Mouse (Mus musculus) lung, postnatal 0 days (tissue): ENCODE data around the gene Ccdc127. TPM values are rescaled to one million over a fixed set of nuclear protein-coding genes. Genes with fewer than 3 reads are reported as not detected.

ENCODE experiments used
- ATAC-seq: fragments of 200-750 bp; cut with Nextera tagmentation; 2 replicates; pipeline ENCODE4 v1.8.0; 2017; ENCODE audit warnings: moderate library complexity
- DNase-seq: peaks from one replicate; pipeline ENCODE4 v3.0.0-alpha.2; 2016; ENCODE audit warnings: low spot score
- H3K27ac ChIP-seq: fragments of 300-500 bp; sonication (generic); 2 replicates; pipeline ENCODE4 v1.5.1; 2014; ENCODE audit warnings: antibody characterized with exemption, mild to moderate bottlenecking, low read length, mixed read lengths
- H3K27me3 ChIP-seq: fragments of 300-500 bp; sonication (generic); replicated peaks from 2 replicates; pipeline ENCODE4 v1.6.1; 2014; ENCODE audit warnings: low read length, mixed read lengths; ENCODE audit not compliant: insufficient read depth
- H3K36me3 ChIP-seq: fragments of 300-500 bp; sonication (generic); 2 replicates; pipeline ENCODE4 v1.6.1; 2014; ENCODE audit warnings: low read length, mixed read lengths; ENCODE audit not compliant: insufficient read depth
- H3K4me1 ChIP-seq: fragments of 300-500 bp; sonication (generic); 2 replicates; pipeline ENCODE4 v1.6.1; 2014; ENCODE audit warnings: antibody characterized with exemption, low read depth, low read length, mixed read lengths; ENCODE audit not compliant: insufficient read depth
- H3K4me2 ChIP-seq: fragments of 300-500 bp; sonication (generic); replicated peaks from 2 replicates; pipeline ENCODE4 v1.6.1; 2014; ENCODE audit warnings: low read depth, mild to moderate bottlenecking, low read length, moderate library complexity, mixed read lengths
- H3K4me3 ChIP-seq: fragments of 300-500 bp; sonication (generic); 2 replicates; pipeline ENCODE4 v1.5.1; 2014; ENCODE audit warnings: low read depth, low read length
- H3K9ac ChIP-seq: fragments of 300-500 bp; sonication (generic); replicated peaks from 2 replicates; pipeline ENCODE4 v1.6.1; 2014; ENCODE audit warnings: low read depth, mild to moderate bottlenecking
- H3K9me3 ChIP-seq: fragments of 300-500 bp; sonication (generic); 2 replicates; pipeline ENCODE4 v1.6.1; 2016; ENCODE audit warnings: low read length, mixed read lengths
- CTCF ChIP-seq: IDR thresholded peaks from 2 replicates; pipeline ENCODE4 v1.5.1; 2016; ENCODE audit warnings: antibody characterized with exemption, mild to moderate bottlenecking
- EP300 ChIP-seq: IDR thresholded peaks from 2 replicates; pipeline ENCODE4 v1.6.1; 2016; ENCODE audit warnings: antibody characterized with exemption, mild to moderate bottlenecking, control low read depth
- WGBS: fragments of 180-500 bp; shearing (Covaris S2); extraction: QIAGEN DNeasy Blood & Tissue Kit; methylation state at CpG from one replicate; pipeline ENCODE4 v1.1.7; 2014; 5-methylcytosine and 5-hydroxymethylcytosine counted together
- polyA plus RNA-seq: library from polyadenylated mRNA; unstranded; fragments of >200 nt; fragmentation: Nextera tagmentation; extraction: Ambion mirVana; gene quantifications from 2 replicates; pipeline ENCODE4 v1.2.1, GENCODE M21; 2015

Gene Ccdc127
- polyA plus RNA-seq, 1 experiment from 2014 or later = 26.0 TPM

DNA sequence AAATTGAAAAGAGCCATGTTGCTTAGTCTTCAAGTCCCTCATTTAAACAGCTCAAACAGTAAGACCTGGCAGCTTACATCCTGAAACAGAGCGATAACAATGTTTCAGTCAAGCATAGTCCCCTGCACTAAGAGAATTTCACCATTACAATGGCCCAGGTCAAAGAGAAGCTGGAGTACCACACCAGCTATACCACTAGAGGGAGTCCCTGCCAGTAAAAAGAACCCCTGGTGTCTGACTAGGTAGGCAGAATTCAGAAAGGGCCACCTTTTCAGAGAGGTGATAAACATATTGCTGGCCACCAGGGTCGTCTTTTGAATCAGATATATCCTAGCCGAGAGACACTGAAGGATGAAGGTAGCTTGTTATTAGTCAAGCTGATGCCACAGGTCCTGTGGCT lies 9.1 kb upstream of the Ccdc127 start:
- H3K27ac ChIP-seq = no peak overlapping the region
- ATAC-seq (peak; percentile 62), DNase-seq (peak; percentile 75)
- no peaks in the 10 kb centered on the region for H3K27me3 ChIP-seq
- no peak overlapping the region for H3K4me2 ChIP-seq
- H3K4me3 ChIP-seq = no peak overlapping the region
- WGBS = 49% methylated on average over 3 of the region's 3 CpGs
- no peaks in the 10 kb centered on the region for H3K9me3 ChIP-seq
- no peak overlapping the region for H3K9ac ChIP-seq
- no peaks in the 10 kb centered on the region for H3K4me1 ChIP-seq
- TF ChIP-seq EP300 (no peak), CTCF (peak; percentile 80)
- peaks cover 39% of the 10 kb centered on the region for H3K36me3 ChIP-seq

DNA sequence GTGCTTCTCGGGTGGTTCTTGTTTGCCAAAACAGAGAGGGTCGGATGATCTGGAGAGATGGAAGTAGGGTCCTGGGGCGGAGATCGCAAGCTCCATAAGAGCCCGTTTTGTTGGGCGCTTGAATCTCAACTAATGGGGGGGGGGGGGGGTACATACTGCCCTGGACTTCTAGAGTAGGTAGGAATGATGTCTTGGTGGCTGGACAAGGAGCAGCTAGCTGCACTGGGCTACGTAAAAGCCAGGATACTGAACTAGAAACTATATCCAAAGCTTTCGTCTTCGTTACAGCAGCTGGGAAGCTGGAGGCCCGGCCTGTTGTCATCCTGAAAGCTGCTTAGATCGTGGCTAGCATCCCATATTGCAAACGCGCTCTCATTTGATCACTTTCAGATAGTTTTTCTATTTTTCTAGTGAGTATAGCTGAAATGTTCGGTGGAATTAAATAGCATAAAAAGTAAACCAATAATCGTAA lies 362 bp downstream of the Ccdc127 start:
- DNase-seq (no peak), ATAC-seq (peak; percentile 51)
- H3K27me3 ChIP-seq = no peaks in the 10 kb centered on the region
- under 1% methylated on average over 15 of the region's 15 CpGs for WGBS
- peaks cover 5% of the 10 kb centered on the region; the same call in 1 of the 2 replicates for H3K4me1 ChIP-seq
- H3K4me3 ChIP-seq = peak overlapping the region; percentile 71
- H3K4me2 ChIP-seq = peak overlapping the region; percentile 53
- H3K9me3 ChIP-seq = no peaks in the 10 kb centered on the region
- H3K9ac ChIP-seq = peak overlapping the region; percentile 85
- H3K27ac ChIP-seq = peak overlapping the region; percentile 23; the same call in 1 of the 2 replicates
- no peaks in the 10 kb centered on the region for H3K36me3 ChIP-seq
- TF ChIP-seq EP300 = no peak
- TF ChIP-seq CTCF = no peak

- H3K36me3 ChIP-seq = no peaks in the 10 kb centered on the region; the same call in 1 of the 2 replicates
Measured at GRCm38 (mm10) chr13:74356491-74356890, 6.4 kb downstream of the Ccdc127 start.

DNA sequence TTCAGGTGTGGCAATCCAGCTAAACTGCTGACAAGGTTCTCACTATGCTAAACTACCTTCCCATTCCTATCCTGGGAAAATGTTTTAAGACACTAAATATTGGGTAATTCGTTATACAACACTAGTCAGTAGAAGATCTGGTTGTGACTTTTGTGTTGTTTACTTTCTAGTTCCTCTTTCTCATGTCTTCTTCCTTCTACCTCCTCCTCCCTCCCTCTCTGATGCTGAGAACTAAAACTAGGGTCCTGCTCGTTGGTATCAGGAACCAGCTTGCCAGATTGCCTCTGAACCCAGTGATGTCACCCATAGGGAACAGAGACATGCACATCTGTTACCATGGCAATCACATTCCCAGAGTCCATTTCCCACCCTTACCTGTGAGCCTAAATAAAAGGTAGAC lies 12.1 kb downstream of the Ccdc127 start:
- no peak overlapping the region for H3K4me3 ChIP-seq
- no peak overlapping the region for H3K27ac ChIP-seq
- no peaks in the 10 kb centered on the region for H3K9me3 ChIP-seq
- no peak for DNase-seq
- ATAC-seq = no peak
- no peak overlapping the region for H3K9ac ChIP-seq
- TF ChIP-seq EP300 = no peak
- TF ChIP-seq CTCF = no peak
- H3K4me2 ChIP-seq = no peak overlapping the region
- 71% methylated on average over 2 of the region's 2 CpGs for WGBS
- H3K4me1 ChIP-seq = peaks cover 4% of the 10 kb centered on the region; the same call in 1 of the 2 replicates
- H3K36me3 ChIP-seq = no peaks in the 10 kb centered on the region; the same call in 1 of the 2 replicates
- H3K27me3 ChIP-seq = no peaks in the 10 kb centered on the region

More at GRCm38 (mm10) chr13:74356491-74356890, 6.4 kb downstream of the Ccdc127 start:
- WGBS = 94% methylated on average over 13 of the region's 13 CpGs
- DNase-seq (no peak), ATAC-seq (no peak)
- no peak overlapping the region for H3K4me2 ChIP-seq
- no peak overlapping the region for H3K4me3 ChIP-seq
- H3K27ac ChIP-seq = no peak overlapping the region
- no peak for TF ChIP-seq EP300
- no peak for TF ChIP-seq CTCF
- no peaks in the 10 kb centered on the region for H3K9me3 ChIP-seq
- no peaks in the 10 kb centered on the region for H3K4me1 ChIP-seq
- no peak overlapping the region for H3K9ac ChIP-seq
- H3K27me3 ChIP-seq = no peaks in the 10 kb centered on the region

- peaks cover 4% of the 10 kb centered on the region; the same call in 1 of the 2 replicates for H3K4me1 ChIP-seq
- 85% methylated on average over 13 of the region's 13 CpGs for WGBS
- H3K27me3 ChIP-seq = no peaks in the 10 kb centered on the region
- H3K4me3 ChIP-seq = no peak overlapping the region
- no peaks in the 10 kb centered on the region for H3K9me3 ChIP-seq
- no peaks in the 10 kb centered on the region; the same call in 1 of the 2 replicates for H3K36me3 ChIP-seq
- H3K27ac ChIP-seq = no peak overlapping the region
- no peak overlapping the region for H3K9ac ChIP-seq
- H3K4me2 ChIP-seq = no peak overlapping the region
- DNase-seq (no peak), ATAC-seq (peak; percentile 1; the same call in 1 of the 2 replicates)
- no peak for TF ChIP-seq EP300
Measured at GRCm38 (mm10) chr13:74363176-74363858, 13.2 kb downstream of the Ccdc127 start.

- H3K4me3 ChIP-seq = no peak within 1 kb of the TSS
- no peaks in the 10 kb centered on the region; the same call in 1 of the 2 replicates for H3K36me3 ChIP-seq
- no peak within 1 kb of the TSS for H3K27ac ChIP-seq
- DNase-seq (peak; percentile 32), ATAC-seq (peak; percentile 52)
- 34% methylated on average over 8 of the region's 8 CpGs for WGBS
- H3K27me3 ChIP-seq = no peaks in the 10 kb centered on the region
- H3K4me1 ChIP-seq = peaks cover 4% of the 10 kb centered on the region; the same call in 1 of the 2 replicates
- no peak within 1 kb of the TSS for H3K4me2 ChIP-seq
- no peaks in the 10 kb centered on the region for H3K9me3 ChIP-seq
- TF ChIP-seq EP300 = no peak
- TF ChIP-seq CTCF = peak; percentile 2; the same call in 1 of the 2 replicates
- no peak within 1 kb of the TSS for H3K9ac ChIP-seq
Measured at GRCm38 (mm10) chr13:74363859-74364235, 13.7 kb downstream of the Ccdc127 start, which contains the start of gene Lrrc14b. TSS of gene Lrrc14b (minus strand) at chr13:74364005.
